Mouse (Mus musculus): ENCODE results near the gene Nhlrc1. TPM values are rescaled to one million over a fixed set of nuclear protein-coding genes. Genes with fewer than 3 reads are reported as not detected.

Gene Nhlrc1
- 7.0 and 7.5 TPM in 2 replicates for polyA plus RNA-seq (2016; fragmentation: Nextera tagmentation; extraction: Ambion mirVana)

DNA sequence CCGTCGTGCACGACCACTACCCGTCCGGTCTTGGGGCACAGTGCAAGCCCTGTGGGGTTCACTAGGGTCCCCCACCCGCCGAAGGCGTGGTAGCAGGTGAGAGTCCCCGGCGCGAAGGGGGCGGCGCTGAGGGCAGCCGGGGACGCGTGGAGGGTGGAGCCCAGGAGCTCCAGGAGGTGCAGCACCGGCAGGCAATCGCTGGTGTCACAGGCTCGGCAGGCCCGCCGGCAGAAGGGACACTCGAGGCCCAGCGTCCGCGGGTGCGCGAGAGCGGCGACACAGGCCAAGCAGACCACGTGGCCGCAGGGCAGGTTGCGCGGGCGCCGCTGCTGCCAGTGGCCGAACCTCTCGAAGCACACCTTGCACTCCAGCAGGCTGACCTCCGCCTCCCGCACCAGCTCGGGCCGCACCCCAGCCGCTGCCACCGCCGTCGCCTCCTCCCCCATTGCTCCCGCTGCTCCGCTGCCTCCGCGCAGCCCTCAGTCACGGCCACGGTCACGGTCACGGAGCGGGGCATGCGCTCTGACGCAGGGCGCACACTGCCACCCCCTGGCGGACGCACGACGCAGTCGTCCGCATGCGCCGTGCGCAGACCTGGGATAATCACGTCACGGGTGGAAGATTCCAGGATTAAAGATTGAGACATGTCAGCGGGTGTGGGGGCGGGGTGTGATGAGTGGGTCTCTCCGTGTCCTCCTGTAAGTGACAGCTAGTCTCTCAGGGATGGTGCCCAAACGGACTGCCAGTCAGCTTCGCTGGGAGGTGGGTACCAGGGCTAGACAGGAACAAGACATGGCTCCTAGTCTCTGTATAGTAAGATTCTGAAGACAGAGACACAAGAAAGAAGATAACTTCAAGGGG, at the start of gene Nhlrc1:
TSS of gene Nhlrc1 (minus strand) at position 517 of the 861 bp plus-strand sequence.
- H3K4me1 ChIP-seq = peaks cover 16% of the 10 kb centered on the region; the same call in 1 of the 2 replicates
- H3K9ac ChIP-seq (replicated peaks) = peak within 1 kb of the TSS; percentile 50
- no peak within 1 kb of the TSS for H3K27ac ChIP-seq (replicated peaks)
- H3K9me3 ChIP-seq = peaks cover 21% of the 10 kb centered on the region
- H3K36me3 ChIP-seq = no peaks in the 10 kb centered on the region
- H3K4me2 ChIP-seq (replicated peaks) = peak within 1 kb of the TSS; percentile 72
- ATAC-seq (ENCODE audit: low FRiP score, low read depth) = peak; percentile 86
- peak within 1 kb of the TSS; percentile 62 for H3K4me3 ChIP-seq
- H3K27me3 ChIP-seq = peaks cover 29% of the 10 kb centered on the region
- WGBS = 3% methylated on average over 56 of the region's 73 CpGs

DNA sequence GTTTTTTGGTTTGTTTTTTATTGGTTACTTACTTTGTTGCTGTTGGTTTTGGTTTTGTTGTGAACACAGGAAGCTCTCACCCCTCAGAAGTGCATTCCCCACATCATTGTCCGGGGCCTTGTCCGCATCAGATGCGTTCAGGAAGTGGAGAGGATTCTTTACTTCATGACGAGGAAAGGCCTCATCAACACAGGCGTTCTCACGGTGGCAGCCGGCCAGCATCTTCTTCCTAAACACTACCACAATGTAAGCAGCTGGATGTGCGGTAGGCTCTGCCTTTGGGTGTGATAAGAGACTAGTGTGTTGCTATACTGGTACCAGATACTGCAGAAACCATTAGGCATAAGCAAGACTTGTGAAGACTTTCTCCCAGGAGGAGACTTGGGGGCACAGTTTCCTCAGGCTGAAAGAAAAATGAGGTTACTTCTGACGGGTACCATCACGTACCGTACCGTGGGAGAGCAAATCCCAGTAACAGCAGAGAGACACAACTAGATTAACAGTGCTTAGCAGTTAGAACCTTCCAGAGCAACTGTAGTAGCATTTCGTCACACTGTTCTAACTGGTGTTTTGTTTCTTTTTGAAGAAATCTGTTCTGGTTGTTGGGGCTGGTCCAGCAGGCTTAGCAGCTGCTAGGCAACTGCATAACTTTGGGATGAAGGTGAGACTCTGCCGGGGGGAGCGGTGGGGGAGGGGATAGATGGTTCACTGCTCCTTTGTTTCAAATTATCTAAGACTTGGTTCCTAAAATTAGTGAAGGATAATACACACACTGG, 49.5 kb upstream of the Nhlrc1 start:
- Histone ChIP-seq H3K36me3 (peaks cover 58% of the 10 kb centered on the region), H3K4me3 (no peak overlapping the region), H3K27me3 (no peaks in the 10 kb centered on the region), H3K4me1 (no peaks in the 10 kb centered on the region), H3K9ac (replicated peaks) (no peak overlapping the region), H3K27ac (replicated peaks) (no peak overlapping the region), H3K9me3 (no peaks in the 10 kb centered on the region), H3K4me2 (replicated peaks) (no peak overlapping the region)
- 87% methylated on average over 15 of the region's 15 CpGs for WGBS
- no peak for ATAC-seq (ENCODE audit: low FRiP score, low read depth)

- Histone ChIP-seq H3K27me3 (no peaks in the 10 kb centered on the region), H3K36me3 (peaks cover 56% of the 10 kb centered on the region), H3K4me1 (no peaks in the 10 kb centered on the region), H3K4me3 (no peak overlapping the region), H3K9ac (replicated peaks) (no peak overlapping the region), H3K9me3 (no peaks in the 10 kb centered on the region), H3K4me2 (replicated peaks) (no peak overlapping the region), H3K27ac (replicated peaks) (no peak overlapping the region)
- ATAC-seq (ENCODE audit: low FRiP score, low read depth) = no peak
- 94% methylated on average over 17 of the region's 17 CpGs for WGBS
Observed at GRCm38 (mm10) chr13:47062756-47063155, 48.1 kb upstream of the Nhlrc1 start.

DNA sequence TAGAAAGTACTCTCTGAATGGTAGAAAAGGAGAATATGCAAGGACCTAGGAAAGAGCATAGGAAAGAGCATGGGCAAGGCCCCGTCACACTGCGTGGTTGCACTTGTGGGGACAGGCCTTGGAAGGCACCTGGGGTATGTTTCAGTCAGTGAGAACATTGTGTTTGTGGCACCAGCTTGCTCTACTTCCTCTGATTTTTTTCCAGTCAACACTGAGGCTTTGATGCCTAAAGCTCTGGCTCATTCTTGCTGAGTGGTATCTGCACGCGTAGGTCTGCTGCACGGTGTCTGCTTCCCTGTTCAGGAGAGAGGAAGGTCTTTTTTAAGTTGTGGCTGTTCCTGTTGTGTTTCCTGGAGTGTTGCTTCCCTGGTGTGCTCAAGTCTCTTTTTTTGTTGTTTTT, 42.1 kb upstream of the Nhlrc1 start:
- no peaks in the 10 kb centered on the region for H3K27me3 ChIP-seq
- no peak overlapping the region for H3K9ac ChIP-seq (replicated peaks)
- no peaks in the 10 kb centered on the region for H3K9me3 ChIP-seq
- no peak overlapping the region for H3K4me2 ChIP-seq (replicated peaks)
- ATAC-seq (ENCODE audit: low FRiP score, low read depth) = no peak
- H3K27ac ChIP-seq (replicated peaks) = no peak overlapping the region
- H3K4me3 ChIP-seq = no peak overlapping the region
- peaks cover 62% of the 10 kb centered on the region for H3K36me3 ChIP-seq
- H3K4me1 ChIP-seq = peaks cover 6% of the 10 kb centered on the region; the same call in 1 of the 2 replicates
- WGBS = 93% methylated on average over 5 of the region's 5 CpGs

- Histone ChIP-seq H3K4me2 (replicated peaks) (no peak overlapping the region), H3K9me3 (no peaks in the 10 kb centered on the region), H3K36me3 (peaks cover 64% of the 10 kb centered on the region), H3K27me3 (no peaks in the 10 kb centered on the region), H3K27ac (replicated peaks) (no peak overlapping the region), H3K4me1 (peaks cover 6% of the 10 kb centered on the region; the same call in 1 of the 2 replicates), H3K9ac (replicated peaks) (no peak overlapping the region), H3K4me3 (no peak overlapping the region)
- 97% methylated on average over 11 of the region's 11 CpGs for WGBS
- no peak for ATAC-seq (ENCODE audit: low FRiP score, low read depth)
Observed at GRCm38 (mm10) chr13:47056126-47056525, 41.5 kb upstream of the Nhlrc1 start.

DNA sequence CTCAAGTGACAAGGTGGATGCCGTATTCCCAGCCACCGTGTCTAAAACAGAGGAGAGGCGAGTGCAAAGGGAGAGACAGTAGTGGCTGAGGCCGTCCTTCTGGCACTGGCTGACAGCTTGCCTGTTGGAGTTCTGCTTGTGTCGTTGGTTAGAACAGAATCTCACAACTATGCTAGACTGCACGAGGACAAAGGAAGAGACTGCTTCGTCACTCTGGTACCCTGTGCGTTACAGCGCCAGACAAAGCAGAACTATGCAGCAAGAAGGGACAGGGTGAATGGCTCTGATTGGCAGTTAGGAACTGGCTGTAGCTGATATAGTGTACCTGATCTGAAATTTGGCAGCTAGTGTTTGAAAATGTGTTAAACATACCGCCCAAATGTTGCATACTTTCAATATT, 39.3 kb upstream of the Nhlrc1 start:
- no peak for ATAC-seq (ENCODE audit: low FRiP score, low read depth)
- H3K9ac ChIP-seq (replicated peaks) = no peak overlapping the region
- H3K4me3 ChIP-seq = no peak overlapping the region
- H3K9me3 ChIP-seq = no peaks in the 10 kb centered on the region
- no peak overlapping the region; the same call in 1 of the 2 replicates for H3K27ac ChIP-seq (replicated peaks)
- H3K36me3 ChIP-seq = peaks cover 73% of the 10 kb centered on the region
- no peak overlapping the region for H3K4me2 ChIP-seq (replicated peaks)
- no peaks in the 10 kb centered on the region for H3K27me3 ChIP-seq
- 50% methylated on average over 10 of the region's 10 CpGs for WGBS
- peaks cover 6% of the 10 kb centered on the region; the same call in 1 of the 2 replicates for H3K4me1 ChIP-seq

DNA sequence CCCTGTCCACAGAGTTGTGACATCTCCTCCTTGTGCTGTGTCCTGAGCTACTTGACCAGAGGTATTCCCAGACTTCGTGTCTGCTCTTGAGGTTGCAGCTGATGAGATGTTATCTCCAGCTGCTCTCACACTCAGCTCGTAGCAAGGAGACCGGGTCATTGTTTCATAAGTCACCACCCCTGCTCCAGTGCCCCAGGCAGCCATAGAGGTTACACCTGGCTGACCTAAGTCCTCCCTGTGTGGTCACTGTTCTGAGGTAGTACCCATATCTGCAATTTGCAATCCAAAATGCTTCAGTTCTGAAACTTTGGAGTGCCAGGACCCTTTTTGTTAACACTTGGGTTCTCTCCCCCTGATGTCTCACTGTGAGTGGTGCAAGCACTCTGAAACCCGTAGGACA, 35.4 kb upstream of the Nhlrc1 start:
- Histone ChIP-seq H3K27ac (replicated peaks) (no peak overlapping the region), H3K4me2 (replicated peaks) (no peak overlapping the region), H3K9me3 (no peaks in the 10 kb centered on the region), H3K4me3 (no peak overlapping the region), H3K4me1 (peaks cover 6% of the 10 kb centered on the region; the same call in 1 of the 2 replicates), H3K27me3 (no peaks in the 10 kb centered on the region), H3K9ac (replicated peaks) (no peak overlapping the region), H3K36me3 (peaks cover 55% of the 10 kb centered on the region)
- no peak for ATAC-seq (ENCODE audit: low FRiP score, low read depth)
- WGBS = 86% methylated on average over 4 of the region's 4 CpGs

DNA sequence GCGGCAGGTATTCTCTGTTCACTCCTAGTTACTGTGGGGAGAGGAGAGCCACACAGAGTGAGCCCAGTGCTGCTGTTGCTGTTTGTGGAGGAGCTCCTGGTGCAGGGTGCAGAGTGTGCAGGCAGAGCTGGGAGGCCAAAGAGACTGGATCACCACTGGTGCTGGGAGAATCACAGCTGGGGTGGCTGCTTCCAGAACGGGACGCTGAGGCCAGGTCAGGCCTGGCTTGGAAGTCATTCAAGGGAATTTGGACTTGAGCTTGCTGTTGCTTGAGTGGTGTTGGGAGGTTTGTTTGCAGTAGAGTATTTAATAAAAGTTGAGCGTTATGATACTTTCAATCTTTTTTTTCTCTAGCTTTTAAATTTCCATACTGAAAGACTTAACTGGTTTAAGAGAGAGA, 33.3 kb upstream of the Nhlrc1 start:
- Histone ChIP-seq H3K27ac (replicated peaks) (no peak overlapping the region), H3K4me3 (no peak overlapping the region), H3K4me1 (peaks cover 10% of the 10 kb centered on the region), H3K36me3 (peaks cover 44% of the 10 kb centered on the region), H3K9me3 (no peaks in the 10 kb centered on the region), H3K4me2 (replicated peaks) (no peak overlapping the region), H3K9ac (replicated peaks) (no peak overlapping the region), H3K27me3 (no peaks in the 10 kb centered on the region)
- no peak for ATAC-seq (ENCODE audit: low FRiP score, low read depth)
- WGBS = 93% methylated on average over 4 of the region's 4 CpGs

GRCm38 (mm10) chr13:47044617-47044947, 29.9 kb upstream of the Nhlrc1 start, which contains the start of gene Tpmt:
Gene Tpmt, minus strand, starts transcription at chr13:47044737.
- Histone ChIP-seq H3K4me1 (peaks cover 14% of the 10 kb centered on the region), H3K4me2 (replicated peaks) (peak within 1 kb of the TSS; percentile 93), H3K9ac (replicated peaks) (peak within 1 kb of the TSS; percentile 80), H3K36me3 (peaks cover 12% of the 10 kb centered on the region), H3K4me3 (peak within 1 kb of the TSS; percentile 77), H3K9me3 (no peaks in the 10 kb centered on the region), H3K27ac (replicated peaks) (peak within 1 kb of the TSS; percentile 75), H3K27me3 (no peaks in the 10 kb centered on the region)
- no peak for ATAC-seq (ENCODE audit: low FRiP score, low read depth)
- 15% methylated on average over 10 of the region's 10 CpGs for WGBS

- Histone ChIP-seq H3K36me3 (peaks cover 8% of the 10 kb centered on the region), H3K27ac (replicated peaks) (peak overlapping the region; percentile 75)
Observed at GRCm38 (mm10) chr13:47043833-47044616, 29.4 kb upstream of the Nhlrc1 start.

DNA sequence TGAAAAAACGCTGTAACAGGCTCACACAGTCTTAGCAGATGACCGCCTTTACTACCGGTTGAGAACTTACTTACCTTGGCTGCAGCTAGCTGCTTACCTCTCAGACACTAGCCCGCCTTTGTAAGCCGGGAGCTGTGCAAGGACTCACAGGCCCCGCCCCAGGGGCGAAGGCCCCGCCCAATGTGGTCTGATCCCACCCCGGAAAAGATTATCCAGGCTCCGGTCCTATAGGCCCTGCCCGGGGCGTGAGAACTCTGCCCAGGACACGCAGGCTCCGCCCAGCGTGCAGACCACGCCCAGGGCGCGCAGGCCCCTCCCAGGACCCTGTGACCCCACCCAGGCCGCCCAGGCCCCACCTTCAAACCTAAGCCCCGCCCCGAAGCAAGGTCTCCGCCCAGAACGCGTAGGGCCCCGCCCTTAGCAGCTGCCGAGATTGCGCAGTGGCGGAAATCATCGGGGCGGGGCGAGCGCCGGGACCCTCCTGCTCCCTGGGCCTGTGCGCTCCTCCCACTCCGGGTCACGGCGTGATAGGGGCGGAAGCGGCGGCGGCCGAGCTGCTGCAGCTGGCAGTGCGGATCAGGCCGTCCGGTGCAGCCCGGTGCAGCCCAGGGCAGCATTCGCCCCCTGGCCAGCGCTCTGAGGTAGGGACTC, 28.5 kb upstream of the Nhlrc1 start, which contains the start of gene Kdm1b:
TSS of gene Kdm1b (plus strand) at position 470 of the 651 bp plus-strand sequence.
- under 1% methylated on average over 48 of the region's 48 CpGs for WGBS
- peak; percentile 96 for ATAC-seq (ENCODE audit: low FRiP score, low read depth)
- peak within 1 kb of the TSS; percentile 93 for H3K4me2 ChIP-seq (replicated peaks)
- peaks cover 14% of the 10 kb centered on the region for H3K4me1 ChIP-seq
- H3K36me3 ChIP-seq = peaks cover 3% of the 10 kb centered on the region; the same call in 1 of the 2 replicates
- H3K27ac ChIP-seq (replicated peaks) = peak within 1 kb of the TSS; percentile 75
- peak within 1 kb of the TSS; percentile 77 for H3K4me3 ChIP-seq
- no peaks in the 10 kb centered on the region for H3K27me3 ChIP-seq
- H3K9ac ChIP-seq (replicated peaks) = peak within 1 kb of the TSS; percentile 80
- no peaks in the 10 kb centered on the region for H3K9me3 ChIP-seq

More at GRCm38 (mm10) chr13:47043833-47044616, 29.4 kb upstream of the Nhlrc1 start:
- Histone ChIP-seq H3K9me3 (no peaks in the 10 kb centered on the region), H3K9ac (replicated peaks) (peak overlapping the region; percentile 80), H3K4me3 (peak overlapping the region; percentile 77), H3K27me3 (no peaks in the 10 kb centered on the region), H3K4me2 (replicated peaks) (peak overlapping the region; percentile 93), H3K4me1 (peaks cover 14% of the 10 kb centered on the region)
- ATAC-seq (ENCODE audit: low FRiP score, low read depth) = peak; percentile 32
- WGBS = 2% methylated on average over 45 of the region's 45 CpGs
